Comparison of ENCODE assay signal across 8 mouse cellular contexts in genomic region chr14:120263380-120264135, GRCm38 (mm10). TPM values are rescaled to one million over a fixed set of nuclear protein-coding genes. Genes with fewer than 3 reads are reported as not detected.
DNase-seq lines count a peak whose midpoint lies in the region; ATAC-seq lines count a peak whose summit lies in the region.

No protein-coding gene starts in this region.

- H3K4me1 ChIP-seq in hindbrain, embryonic 10.5 days (replicated peaks), result no peaks in the 10 kb centered on the region
- no peaks in the 10 kb centered on the region for H3K4me1 ChIP-seq in hindbrain, embryonic 16.5 days (ENCODE audit: control insufficient read depth, insufficient read depth, low read depth, low read length)

- H3K9ac ChIP-seq in hindbrain, embryonic 16.5 days (ENCODE audit: low read depth, low read length), result no peak overlapping the region

- H3K4me3 ChIP-seq in hindbrain, embryonic 10.5 days, result no peak overlapping the region
- H3K4me3 ChIP-seq in hindbrain, embryonic 16.5 days (ENCODE audit: low read length), result no peak overlapping the region

- no peak overlapping the region for H3K4me2 ChIP-seq in hindbrain, embryonic 16.5 days (ENCODE audit: low read length)

- no peaks in the 10 kb centered on the region for H3K27me3 ChIP-seq in hindbrain, embryonic 10.5 days (ENCODE audit: insufficient read depth, poor library complexity, severe bottlenecking)
- no peaks in the 10 kb centered on the region for H3K27me3 ChIP-seq in hindbrain, embryonic 16.5 days (replicated peaks; ENCODE audit: control insufficient read depth, insufficient read depth, low read length)

- no peak overlapping the region for H3K27ac ChIP-seq in hindbrain, embryonic 10.5 days
- no peak overlapping the region for H3K27ac ChIP-seq in hindbrain, embryonic 16.5 days (ENCODE audit: low read depth, low read length)

- no peaks in the 10 kb centered on the region for H3K9me3 ChIP-seq in hindbrain, embryonic 10.5 days
- no peaks in the 10 kb centered on the region for H3K9me3 ChIP-seq in hindbrain, embryonic 16.5 days (ENCODE audit: control insufficient read depth, low read length)

- DNase-seq in hindbrain, embryonic 10.5 days (ENCODE audit: low spot score), result peak; percentile 28
- peak; percentile 62 for DNase-seq in urinary bladder, postnatal 14 days (ENCODE audit: low spot score)
- DNase-seq in urinary bladder, adult 2 months (ENCODE audit: low spot score), result no peak
- peak; percentile 66 to 82 for DNase-seq in cerebellum, adult 18-20 months
- peak; percentile 50 to 85 for DNase-seq in kidney, postnatal 36 days
- peak; percentile 46 for DNase-seq in thymus, postnatal 0 days (ENCODE audit: low spot score)
- DNase-seq in embryo, embryonic 9.5 days (ENCODE audit: extremely low spot score), result no peak

- H3K36me3 ChIP-seq in hindbrain, embryonic 10.5 days, result no peaks in the 10 kb centered on the region
- H3K36me3 ChIP-seq in hindbrain, embryonic 16.5 days (ENCODE audit: control insufficient read depth, insufficient read depth, low read length), result no peaks in the 10 kb centered on the region

- 80% methylated on average over 11 of the region's 11 CpGs for WGBS in hindbrain, embryonic 10.5 days
- 77% methylated on average over 11 of the region's 11 CpGs for WGBS in hindbrain, embryonic 16.5 days

- no peak for ATAC-seq in hindbrain, embryonic 16.5 days

RNA-seq across cellular contexts. Expression of gene Mbnl2, which starts 11.9 kb away (rescaled TPM):
- polyA plus RNA-seq in hindbrain, embryonic 10.5 days (2016; fragmentation: Nextera tagmentation; extraction: Ambion mirVana), result 29.4 and 31.8 TPM in 2 replicates
- 25.4 and 29.1 TPM in 2 replicates for polyA plus RNA-seq in hindbrain, embryonic 16.5 days (2015; fragmentation: Nextera tagmentation; extraction: Ambion mirVana)
- polyA plus RNA-seq in urinary bladder, adult 2 months (2012; rRNA removed), result 161 and 178 TPM in 2 replicates
- 81.9 and 91.2 TPM in 2 replicates for polyA plus RNA-seq in thymus, postnatal 0 days (2015; fragmentation: Nextera tagmentation; extraction: Ambion mirVana)

Comparison
In these comparisons a context has a peak if more than half of its experiments do, and no peak if none do; other contexts are left out.
1. DNase-seq: peak in hindbrain, embryonic 10.5 days (single experiment), urinary bladder, postnatal 14 days (single experiment), cerebellum, adult 18-20 months (2 of 2), kidney, postnatal 36 days (2 of 2) and thymus, postnatal 0 days (single experiment); none in urinary bladder, adult 2 months (single experiment) and embryo, embryonic 9.5 days (single experiment).